Mouse (Mus musculus) myocyte (in vitro differentiated cells): ENCODE measurements at regions not wholly inside any gene's neighbourhood (a gene's known extent, or its start where the extent isn't known, plus 50 kb on each side); places are given as distances from the start of the nearest gene placed in this dataset.
"Not testable (repeated sequence)": the region's sequence is repeated elsewhere in the genome, so short reads cannot be mapped to it uniquely, and the experiment has no call there.

Experiments
- CEBPB ChIP-seq: IDR thresholded peaks from 2 replicates; pipeline ENCODE4 v1.6.1; 2011; ENCODE audit warnings: mild to moderate bottlenecking, moderate library complexity; ENCODE audit not compliant: poor library complexity, insufficient read depth, severe bottlenecking
- E2F4 ChIP-seq: IDR thresholded peaks from one replicate; pipeline ENCODE4 v1.6.1; 2011; ENCODE audit warnings: mild to moderate bottlenecking, control low read depth, moderate library complexity; ENCODE audit not compliant: insufficient read depth
- MAX ChIP-seq: IDR thresholded peaks from one replicate; pipeline ENCODE4 v1.6.1; 2011; ENCODE audit warnings: low read depth, mild to moderate bottlenecking, control low read depth
- MYOD1 ChIP-seq, 3 experiments: IDR thresholded peaks; one replicate each; pipeline ENCODE4 v1.6.1; 2011; ENCODE audit warnings: control low read depth in 2 of 3, low read depth in 2 of 3, mild to moderate bottlenecking in 2 of 3, moderate library complexity in 1 of 3; ENCODE audit not compliant: insufficient read length in 2 of 3, control insufficient read depth in 1 of 3
- MYOG ChIP-seq, 3 experiments: IDR thresholded peaks; one replicate each; pipeline ENCODE4 v1.6.1; 2011; ENCODE audit warnings: control low read depth in 2 of 3, low read depth in 2 of 3, mild to moderate bottlenecking in 2 of 3; ENCODE audit not compliant: insufficient read length in 2 of 3, control insufficient read depth in 1 of 3, insufficient read depth in 1 of 3
- POLR2A ChIP-seq: IDR thresholded peaks from one replicate; pipeline ENCODE4 v1.6.1; 2011; ENCODE audit warnings: low read depth, mild to moderate bottlenecking, control low read depth, moderate library complexity; ENCODE audit not compliant: insufficient read length
- POLR2AphosphoS2 ChIP-seq: IDR thresholded peaks from one replicate; pipeline ENCODE4 v1.6.1; 2011; ENCODE audit warnings: low read depth, control low read depth; ENCODE audit not compliant: insufficient read length
- REST ChIP-seq: IDR thresholded peaks from one replicate; pipeline ENCODE4 v1.6.1; 2011; ENCODE audit warnings: mild to moderate bottlenecking, control low read depth, moderate library complexity; ENCODE audit not compliant: insufficient read depth, insufficient read length
- SRF ChIP-seq: IDR thresholded peaks from one replicate; pipeline ENCODE4 v1.6.1; 2011; ENCODE audit warnings: low read depth; ENCODE audit not compliant: control insufficient read depth, insufficient read length
- TCF12 ChIP-seq: IDR thresholded peaks from one replicate; pipeline ENCODE4 v1.6.1; 2011; ENCODE audit warnings: mild to moderate bottlenecking, control low read depth; ENCODE audit not compliant: poor library complexity, insufficient read depth, severe bottlenecking
- TCF3 ChIP-seq: IDR thresholded peaks from one replicate; pipeline ENCODE4 v1.6.1; 2011; ENCODE audit warnings: low read depth, control low read depth; ENCODE audit not compliant: insufficient read length
- USF1 ChIP-seq: IDR thresholded peaks from one replicate; pipeline ENCODE4 v1.6.1; 2011; ENCODE audit warnings: low read depth, mild to moderate bottlenecking, control low read depth, moderate library complexity

GRCm38 (mm10) chr2:79044804-79045203 is 176.9 kb downstream of the Ube2e3 start:
- not testable (repeated sequence) for TF ChIP-seq POLR2A; E2F4; SRF; MYOG (IDR thresholded peaks at IDR 0.05; ENCODE audit: control insufficient read depth in 1 of 3, insufficient read depth in 1 of 3, insufficient read length in 2 of 3, low read depth in 2 of 3); CEBPB; POLR2AphosphoS2; TCF3; TCF12; USF1; MYOD1 (IDR thresholded peaks at IDR 0.05; ENCODE audit: control insufficient read depth in 1 of 3, insufficient read length in 2 of 3, low read depth in 2 of 3); MAX; REST
